Mouse (Mus musculus): ENCODE measurements around the gene Qsox1. TPM values are rescaled to one million over a fixed set of nuclear protein-coding genes. Genes with fewer than 3 reads are reported as not detected.

Gene Qsox1
- total RNA-seq, 2 experiments from 2014 or later = 28.4 to 32.7 TPM

Other genes with a start within 250 kb of the Qsox1 start
- gene Lhx4, start 61.2 kb downstream of the Qsox1 start, total RNA-seq (2021) = not detected
- 10 to 100 TPM; 46.2 to 48.1 TPM for gene Cep350, start 160.4 kb upstream of the Qsox1 start, total RNA-seq (2021)
- gene Tor1aip2, start 222.5 kb upstream of the Qsox1 start, total RNA-seq (2021) = 10 to 100 TPM; 48.3 to 48.6 TPM
- 10 to 100 TPM; 26.6 to 26.8 TPM for gene Tor1aip1, start 223.6 kb upstream of the Qsox1 start, total RNA-seq (2021)

All from left cerebral cortex, postnatal 25 days (tissue).